Mouse (Mus musculus): Measurements from ENCODE around the gene Swi5. TPM values are rescaled to one million over a fixed set of nuclear protein-coding genes. Genes with fewer than 3 reads are reported as not detected.

Swi5 gene
- polyA plus RNA-seq, 2 experiments = 221 to 324 TPM

GRCm38 (mm10) chr2:32238708-32239435 lies 49.0 kb downstream of the Swi5 start:
- no peak overlapping the region for H3K9ac ChIP-seq (ENCODE audit: low read depth, low read length, severe bottlenecking)
- DNase-seq (ENCODE audit: low spot score) (no peak), ATAC-seq (ENCODE audit: low FRiP score, low read depth) (no peak)
- H3K9me3 ChIP-seq (ENCODE audit: control insufficient read depth, low read length) = no peaks in the 10 kb centered on the region
- 90% methylated on average over 9 of the region's 9 CpGs for WGBS
- H3K4me1 ChIP-seq (ENCODE audit: control insufficient read depth, insufficient read depth, low read length) = peaks cover 18% of the 10 kb centered on the region
- H3K27ac ChIP-seq (replicated peaks; ENCODE audit: low read depth, low read length) = no peak overlapping the region
- H3K4me2 ChIP-seq (replicated peaks; ENCODE audit: low read depth, low read length, severe bottlenecking) = no peak overlapping the region
- TF ChIP-seq POLR2A (IDR thresholded peaks at IDR 0.05; ENCODE audit: borderline replicate concordance, extremely low read depth, insufficient read depth, insufficient read length) = no peak
- no peaks in the 10 kb centered on the region for H3K27me3 ChIP-seq (ENCODE audit: control insufficient read depth, insufficient read depth, low read length)
- peaks cover 26% of the 10 kb centered on the region for H3K36me3 ChIP-seq (ENCODE audit: control insufficient read depth, insufficient read depth, low read length)
- no peak overlapping the region for H3K4me3 ChIP-seq (replicated peaks; ENCODE audit: low read length)

- Histone ChIP-seq H3K27ac (replicated peaks; ENCODE audit: low read depth, low read length) (no peak overlapping the region), H3K4me1 (ENCODE audit: control insufficient read depth, insufficient read depth, low read length) (peaks cover 18% of the 10 kb centered on the region), H3K4me3 (replicated peaks; ENCODE audit: low read length) (peak overlapping the region; percentile 60), H3K27me3 (ENCODE audit: control insufficient read depth, insufficient read depth, low read length) (no peaks in the 10 kb centered on the region), H3K9me3 (ENCODE audit: control insufficient read depth, low read length) (no peaks in the 10 kb centered on the region), H3K4me2 (replicated peaks; ENCODE audit: low read depth, low read length, severe bottlenecking) (peak overlapping the region; percentile 74), H3K9ac (ENCODE audit: low read depth, low read length, severe bottlenecking) (peak overlapping the region; percentile 67; the same call in 1 of the 2 replicates), H3K36me3 (ENCODE audit: control insufficient read depth, insufficient read depth, low read length) (peaks cover 26% of the 10 kb centered on the region)
- ATAC-seq (ENCODE audit: low FRiP score, low read depth) = no peak
- peak; percentile 7 for DNase-seq (ENCODE audit: low spot score)
- 44% methylated on average over 4 of the region's 4 CpGs for WGBS
- TF ChIP-seq POLR2A (IDR thresholded peaks at IDR 0.05; ENCODE audit: borderline replicate concordance, extremely low read depth, insufficient read depth, insufficient read length) = no peak
Measured at GRCm38 (mm10) chr2:32237571-32237970, 50.3 kb downstream of the Swi5 start.

- no peaks in the 10 kb centered on the region for H3K27me3 ChIP-seq (ENCODE audit: control insufficient read depth, insufficient read depth, low read length)
- TF ChIP-seq POLR2A (IDR thresholded peaks at IDR 0.05; ENCODE audit: borderline replicate concordance, extremely low read depth, insufficient read depth, insufficient read length) = no peak
- peak overlapping the region; percentile 60 for H3K4me3 ChIP-seq (replicated peaks; ENCODE audit: low read length)
- H3K4me2 ChIP-seq (replicated peaks; ENCODE audit: low read depth, low read length, severe bottlenecking) = peak overlapping the region; percentile 74
- peaks cover 28% of the 10 kb centered on the region for H3K36me3 ChIP-seq (ENCODE audit: control insufficient read depth, insufficient read depth, low read length)
- H3K9ac ChIP-seq (ENCODE audit: low read depth, low read length, severe bottlenecking) = peak overlapping the region; percentile 67
- under 1% methylated on average over 20 of the region's 20 CpGs for WGBS
- DNase-seq (ENCODE audit: low spot score) (peak; percentile 71), ATAC-seq (ENCODE audit: low FRiP score, low read depth) (peak; percentile 14; the same call in 1 of the 2 replicates)
- H3K27ac ChIP-seq (replicated peaks; ENCODE audit: low read depth, low read length) = peak overlapping the region; percentile 61
- H3K9me3 ChIP-seq (ENCODE audit: control insufficient read depth, low read length) = no peaks in the 10 kb centered on the region
- peaks cover 18% of the 10 kb centered on the region for H3K4me1 ChIP-seq (ENCODE audit: control insufficient read depth, insufficient read depth, low read length)
Measured at GRCm38 (mm10) chr2:32236760-32237487, 51.0 kb downstream of the Swi5 start.

GRCm38 (mm10) chr2:32235886-32236759 lies 51.8 kb downstream of the Swi5 start, which contains the start of gene Pomt1:
Gene Pomt1 (plus strand): TSS chr2:32236590.
- Histone ChIP-seq H3K4me3 (replicated peaks; ENCODE audit: low read length) (peak within 1 kb of the TSS; percentile 60), H3K9ac (ENCODE audit: low read depth, low read length, severe bottlenecking) (peak within 1 kb of the TSS; percentile 67), H3K27ac (replicated peaks; ENCODE audit: low read depth, low read length) (peak within 1 kb of the TSS; percentile 75), H3K36me3 (ENCODE audit: control insufficient read depth, insufficient read depth, low read length) (peaks cover 36% of the 10 kb centered on the region), H3K4me1 (ENCODE audit: control insufficient read depth, insufficient read depth, low read length) (peaks cover 18% of the 10 kb centered on the region), H3K4me2 (replicated peaks; ENCODE audit: low read depth, low read length, severe bottlenecking) (peak within 1 kb of the TSS; percentile 74), H3K27me3 (ENCODE audit: control insufficient read depth, insufficient read depth, low read length) (no peaks in the 10 kb centered on the region), H3K9me3 (ENCODE audit: control insufficient read depth, low read length) (no peaks in the 10 kb centered on the region)
- TF ChIP-seq POLR2A (IDR thresholded peaks at IDR 0.05; ENCODE audit: borderline replicate concordance, extremely low read depth, insufficient read depth, insufficient read length) = peak; percentile 46; the same call in 1 of the 2 replicates
- 1% methylated on average over 54 of the region's 54 CpGs for WGBS
- DNase-seq (ENCODE audit: low spot score) = peak; percentile 97
- peak; percentile 91 for ATAC-seq (ENCODE audit: low FRiP score, low read depth)

GRCm38 (mm10) chr2:32235433-32235832 lies 52.4 kb downstream of the Swi5 start:
- Histone ChIP-seq H3K4me2 (replicated peaks; ENCODE audit: low read depth, low read length, severe bottlenecking) (peak overlapping the region; percentile 74), H3K27ac (replicated peaks; ENCODE audit: low read depth, low read length) (peak overlapping the region; percentile 75), H3K36me3 (ENCODE audit: control insufficient read depth, insufficient read depth, low read length) (peaks cover 43% of the 10 kb centered on the region), H3K9me3 (ENCODE audit: control insufficient read depth, low read length) (no peaks in the 10 kb centered on the region), H3K27me3 (ENCODE audit: control insufficient read depth, insufficient read depth, low read length) (no peaks in the 10 kb centered on the region), H3K4me1 (ENCODE audit: control insufficient read depth, insufficient read depth, low read length) (peaks cover 18% of the 10 kb centered on the region), H3K4me3 (replicated peaks; ENCODE audit: low read length) (peak overlapping the region; percentile 60), H3K9ac (ENCODE audit: low read depth, low read length, severe bottlenecking) (peak overlapping the region; percentile 67)
- no peak for TF ChIP-seq POLR2A (IDR thresholded peaks at IDR 0.05; ENCODE audit: borderline replicate concordance, extremely low read depth, insufficient read depth, insufficient read length)
- no peak for DNase-seq (ENCODE audit: low spot score)
- ATAC-seq (ENCODE audit: low FRiP score, low read depth) = no peak
- WGBS = 30% methylated on average over 7 of the region's 7 CpGs

Small RNA genes within 50 kb of the gene (microRNA-seq; reads per million reads assigned to microRNA genes)
- gene Gm23363 = 0.69 reads per million
- 1,104 reads per million, percentile 73 among the genes with 10 or more reads in this experiment for gene Mir199b

Other genes starting within 250 kb of the Swi5 start
- 6.4 and 6.6 TPM in 2 replicates for gene Fam78a, start 203.2 kb downstream of the Swi5 start, polyA plus RNA-seq (2012; rRNA removed)
- gene Fam78a, start 203.2 kb downstream of the Swi5 start, polyA plus RNA-seq (2014; fragmentation: Nextera tagmentation; extraction: Ambion mirVana) = 5.1 and 5.9 TPM in 2 replicates
- gene Plpp7, start 192.5 kb downstream of the Swi5 start, polyA plus RNA-seq (2012; rRNA removed) = 11.7 and 15.1 TPM in 2 replicates
- gene Plpp7, start 192.5 kb downstream of the Swi5 start, polyA plus RNA-seq (2014; fragmentation: Nextera tagmentation; extraction: Ambion mirVana) = 8.9 and 10.0 TPM in 2 replicates
- gene Prrc2b, start 137.0 kb downstream of the Swi5 start, polyA plus RNA-seq (2012; rRNA removed) = 74.6 and 92.4 TPM in 2 replicates
- 78.2 and 78.3 TPM in 2 replicates for gene Prrc2b, start 137.0 kb downstream of the Swi5 start, polyA plus RNA-seq (2014; fragmentation: Nextera tagmentation; extraction: Ambion mirVana)
- gene Pomt1, start 51.5 kb downstream of the Swi5 start, polyA plus RNA-seq (2012; rRNA removed) = 36.4 and 45.8 TPM in 2 replicates
- gene Pomt1, start 51.5 kb downstream of the Swi5 start, polyA plus RNA-seq (2014; fragmentation: Nextera tagmentation; extraction: Ambion mirVana) = 21.7 and 22.9 TPM in 2 replicates
- 64.8 and 69.4 TPM in 2 replicates for gene Uck1, start 27.9 kb downstream of the Swi5 start, polyA plus RNA-seq (2012; rRNA removed)
- gene Uck1, start 27.9 kb downstream of the Swi5 start, polyA plus RNA-seq (2014; fragmentation: Nextera tagmentation; extraction: Ambion mirVana) = 59.9 and 67.8 TPM in 2 replicates
- gene Golga2, start 691 bp downstream of the Swi5 start, polyA plus RNA-seq (2012; rRNA removed) = 56.4 and 63.1 TPM in 2 replicates
- 32.4 and 33.3 TPM in 2 replicates for gene Golga2, start 691 bp downstream of the Swi5 start, polyA plus RNA-seq (2014; fragmentation: Nextera tagmentation; extraction: Ambion mirVana)
- gene Ciz1, start 64.3 kb upstream of the Swi5 start, polyA plus RNA-seq (2012; rRNA removed) = 196 and 266 TPM in 2 replicates
- gene Ciz1, start 64.3 kb upstream of the Swi5 start, polyA plus RNA-seq (2014; fragmentation: Nextera tagmentation; extraction: Ambion mirVana) = 39.5 and 46.5 TPM in 2 replicates
- 318 and 459 TPM in 2 replicates for gene Dnm1, start 65.3 kb upstream of the Swi5 start, polyA plus RNA-seq (2012; rRNA removed)
- 46.0 and 60.1 TPM in 2 replicates for gene Dnm1, start 65.3 kb upstream of the Swi5 start, polyA plus RNA-seq (2014; fragmentation: Nextera tagmentation; extraction: Ambion mirVana)
- gene 1110008P14Rik, start 93.9 kb upstream of the Swi5 start, polyA plus RNA-seq (2012; rRNA removed) = 51.3 and 76.1 TPM in 2 replicates
- gene 1110008P14Rik, start 93.9 kb upstream of the Swi5 start, polyA plus RNA-seq (2014; fragmentation: Nextera tagmentation; extraction: Ambion mirVana) = 55.3 and 66.9 TPM in 2 replicates
- gene Lcn2, start 100.2 kb upstream of the Swi5 start, polyA plus RNA-seq (2012; rRNA removed) = 1.3 and 2.4 TPM in 2 replicates
- gene Lcn2, start 100.2 kb upstream of the Swi5 start, polyA plus RNA-seq (2014; fragmentation: Nextera tagmentation; extraction: Ambion mirVana) = 0.97 and 2.8 TPM in 2 replicates
- 29.3 and 30.5 TPM in 2 replicates for gene Ptges2, start 107.8 kb upstream of the Swi5 start, polyA plus RNA-seq (2012; rRNA removed)
- 26.5 and 30.3 TPM in 2 replicates for gene Ptges2, start 107.8 kb upstream of the Swi5 start, polyA plus RNA-seq (2014; fragmentation: Nextera tagmentation; extraction: Ambion mirVana)
- gene Naif1, start 162.4 kb upstream of the Swi5 start, polyA plus RNA-seq (2012; rRNA removed) = 4.5 and 5.1 TPM in 2 replicates
- 4.2 and 5.4 TPM in 2 replicates for gene Naif1, start 162.4 kb upstream of the Swi5 start, polyA plus RNA-seq (2014; fragmentation: Nextera tagmentation; extraction: Ambion mirVana)
- gene Slc25a25, start 163.4 kb upstream of the Swi5 start, polyA plus RNA-seq (2012; rRNA removed) = 17.4 and 19.2 TPM in 2 replicates
- 12.7 and 15.1 TPM in 2 replicates for gene Slc25a25, start 163.4 kb upstream of the Swi5 start, polyA plus RNA-seq (2014; fragmentation: Nextera tagmentation; extraction: Ambion mirVana)
- gene Fam102a, start 247.3 kb upstream of the Swi5 start, polyA plus RNA-seq (2012; rRNA removed) = 15.3 and 22.8 TPM in 2 replicates
- 17.2 TPM in 2 replicates for gene Fam102a, start 247.3 kb upstream of the Swi5 start, polyA plus RNA-seq (2014; fragmentation: Nextera tagmentation; extraction: Ambion mirVana)